1 mouse cellular context compared by ENCODE assay signal in genomic region chr2:26967262-26967661, GRCm38 (mm10).
TF ChIP-seq lines count a peak whose summit lies in the region.

No protein-coding gene starts in this region.

TF ChIP-seq in MEL, 35 proteins besides CTCF, POLR2A, EP300 and RAD21:
- TF ChIP-seq E2F4 (IDR thresholded peaks at IDR 0.05; ENCODE audit: borderline replicate concordance, low read depth, low read length) (no peak), GATA1 (IDR thresholded peaks at IDR 0.05; ENCODE audit: low read depth, low read length) (no peak), SMC3 (IDR thresholded peaks at IDR 0.05; ENCODE audit: low read depth, low read length) (peak; percentile 57), CHD2 (IDR thresholded peaks at IDR 0.05; ENCODE audit: low read length) (no peak), MYC (IDR thresholded peaks at IDR 0.05; ENCODE audit: low read depth, low read length) (no peak), ZC3H11A (IDR thresholded peaks at IDR 0.05; ENCODE audit: low read depth, low read length) (peak; percentile 28), POLR2AphosphoS5 (IDR thresholded peaks at IDR 0.05; ENCODE audit: borderline replicate concordance, low read depth, low read length) (no peak)
